Mouse (Mus musculus) v-Abl transformed pro-B cells (cell line): ENCODE measurements around the gene Hbq1b.

Experiments
- in situ Hi-C, 2 experiments: fragments of 400-800 bp; cut with MboI; formaldehyde crosslinking; loops; one replicate each; pipeline ENCODE4 v1.15.1; 2025; ENCODE audit not compliant: unreplicated experiment in 2 of 2

Gene Hbq1b

GRCm38 (mm10) chr11:32298532-32298918 is 11.8 kb downstream of the Hbq1b start:
- in situ Hi-C loops = no loop called here

GRCm38 (mm10) chr11:32299865-32300264 is 13.1 kb downstream of the Hbq1b start, which contains the start of gene Hbq1a:
Hbq1a (plus strand) TSS chr11:32300069.
- in situ Hi-C loops = loop anchor here in 1 of 2 experiments (25.0 kb wide), 1 partner anchor 313 kb away; no protein-coding TSS in a partner anchor

GRCm38 (mm10) chr11:32300279-32301267 is 13.8 kb downstream of the Hbq1b start:
- in situ Hi-C loops = loop anchor here in 1 of 2 experiments (25.0 kb wide), 1 partner anchor 313 kb away; no protein-coding TSS in a partner anchor

- in situ Hi-C loops = loop anchor here in 1 of 2 experiments (25.0 kb wide), 1 partner anchor 314 kb away; no protein-coding TSS in a partner anchor
Measured at GRCm38 (mm10) chr11:32301506-32301905, 14.7 kb downstream of the Hbq1b start.

- in situ Hi-C loops = loop anchor here in 1 of 2 experiments (25.0 kb wide), 1 partner anchor 316 kb away; no protein-coding TSS in a partner anchor
Measured at GRCm38 (mm10) chr11:32302824-32303419, 16.2 kb downstream of the Hbq1b start.

- in situ Hi-C loops = loop anchor here in 1 of 2 experiments (25.0 kb wide), 1 partner anchor 316 kb away; no protein-coding TSS in a partner anchor
Measured at GRCm38 (mm10) chr11:32303455-32303854, 16.7 kb downstream of the Hbq1b start.

- in situ Hi-C loops = loop anchor here in 1 of 2 experiments (25.0 kb wide), 1 partner anchor 320 kb away; no protein-coding TSS in a partner anchor
Measured at GRCm38 (mm10) chr11:32307006-32307405, 20.2 kb downstream of the Hbq1b start.

GRCm38 (mm10) chr11:32309446-32309845 is 22.7 kb downstream of the Hbq1b start:
- in situ Hi-C loops = loop anchor here in 1 of 2 experiments (25.0 kb wide), 1 partner anchor 322 kb away; no protein-coding TSS in a partner anchor

GRCm38 (mm10) chr11:32309928-32310327 is 23.2 kb downstream of the Hbq1b start:
- in situ Hi-C loops = loop anchor here in 1 of 2 experiments (25.0 kb wide), 1 partner anchor 323 kb away; no protein-coding TSS in a partner anchor

- in situ Hi-C loops = loop anchor here in 1 of 2 experiments (25.0 kb wide), 1 partner anchor 329 kb away; no protein-coding TSS in a partner anchor
Measured at GRCm38 (mm10) chr11:32316009-32316408, 29.2 kb downstream of the Hbq1b start.

- in situ Hi-C loops = loop anchor here in 1 of 2 experiments (25.0 kb wide), 1 partner anchor 333 kb away; no protein-coding TSS in a partner anchor
Measured at GRCm38 (mm10) chr11:32320507-32321195, 33.9 kb downstream of the Hbq1b start.

- in situ Hi-C loops = loop anchor here in 1 of 2 experiments (25.0 kb wide), 1 partner anchor 334 kb away; no protein-coding TSS in a partner anchor
Measured at GRCm38 (mm10) chr11:32321196-32321565, 34.4 kb downstream of the Hbq1b start.

- in situ Hi-C loops = loop anchor here in 1 of 2 experiments (25.0 kb wide), 1 partner anchor 337 kb away; no protein-coding TSS in a partner anchor
Measured at GRCm38 (mm10) chr11:32324609-32325008, 37.8 kb downstream of the Hbq1b start.

- in situ Hi-C loops = no loop called here
Measured at GRCm38 (mm10) chr11:32331075-32331474, 44.3 kb downstream of the Hbq1b start.

- in situ Hi-C loops = no loop called here
Measured at GRCm38 (mm10) chr11:32331861-32332260, 45.1 kb downstream of the Hbq1b start.

GRCm38 (mm10) chr11:32333235-32333634 is 46.5 kb downstream of the Hbq1b start:
- in situ Hi-C loops = no loop called here

- in situ Hi-C loops = no loop called here
Measured at GRCm38 (mm10) chr11:32336435-32336907, 49.7 kb downstream of the Hbq1b start.
